Comparison of ENCODE assay signal across 8 mouse cellular contexts in genomic region chr8:120498349-120498831, GRCm38 (mm10).
DNase-seq lines count a peak whose midpoint lies in the region; ATAC-seq and TF ChIP-seq lines count a peak whose summit lies in the region.

No protein-coding gene starts in this region.

- 13% methylated on average over 4 of the region's 4 CpGs for WGBS in heart, embryonic 16.5 days
- 25% methylated on average over 4 of the region's 4 CpGs for WGBS in liver, postnatal 0 days (ENCODE audit: insufficient replicate concordance)

- H3K36me3 ChIP-seq in G1E (replicated peaks): peaks cover 58% of the 10 kb centered on the region
- H3K36me3 ChIP-seq in heart, embryonic 16.5 days (ENCODE audit: control insufficient read depth, insufficient read depth): no peaks in the 10 kb centered on the region
- no peaks in the 10 kb centered on the region for H3K36me3 ChIP-seq in liver, postnatal 0 days (replicated peaks; ENCODE audit: insufficient read depth, low read length)

- peaks cover 7% of the 10 kb centered on the region for H3K9me3 ChIP-seq in G1E (replicated peaks)
- no peaks in the 10 kb centered on the region for H3K9me3 ChIP-seq in heart, embryonic 16.5 days (replicated peaks; ENCODE audit: control insufficient read depth, low read length)
- H3K9me3 ChIP-seq in liver, postnatal 0 days (ENCODE audit: low read length): no peaks in the 10 kb centered on the region

- peak overlapping the region; percentile 65; the same call in 1 of the 2 replicates for H3K4me3 ChIP-seq in G1E (ENCODE audit: low read depth, low read length)
- H3K4me3 ChIP-seq in heart, embryonic 16.5 days (ENCODE audit: low read length): peak overlapping the region; percentile 30
- H3K4me3 ChIP-seq in liver, postnatal 0 days (ENCODE audit: low read depth, low read length): peak overlapping the region; percentile 24

- peak; percentile 53 for DNase-seq in embryo, embryonic 10 days (ENCODE audit: low spot score)
- no peak for DNase-seq in embryo, embryonic 9.5 days (ENCODE audit: extremely low spot score)
- DNase-seq in G1E (ENCODE audit: low spot score): peak; percentile 73
- no peak for DNase-seq in liver, postnatal 0 days
- DNase-seq in urinary bladder, postnatal 36 days (ENCODE audit: low spot score in 2 of 2): no peak
- DNase-seq in right cerebral cortex, postnatal 10 days (ENCODE audit: low spot score in 2 of 2): no peak
- DNase-seq in gastrocnemius, postnatal 10 days: no peak

- H3K9ac ChIP-seq in heart, embryonic 16.5 days (ENCODE audit: low read length): peak overlapping the region; percentile 61
- H3K9ac ChIP-seq in liver, postnatal 0 days (replicated peaks): peak overlapping the region; percentile 41

- H3K4me1 ChIP-seq in G1E (ENCODE audit: insufficient read depth, low read depth, low read length): peaks cover 92% of the 10 kb centered on the region
- peaks cover 69% of the 10 kb centered on the region for H3K4me1 ChIP-seq in heart, embryonic 16.5 days (ENCODE audit: control insufficient read depth, insufficient read depth, low read length)
- peaks cover 89% of the 10 kb centered on the region for H3K4me1 ChIP-seq in liver, postnatal 0 days (ENCODE audit: insufficient read depth)

- ATAC-seq in G1E (ENCODE audit: extremely low read depth, insufficient number of reproducible peaks, low FRiP score, poor library complexity, severe bottlenecking): peak; percentile 74
- ATAC-seq in heart, embryonic 16.5 days (replicated peaks; ENCODE audit: extremely low read depth, insufficient read depth, low FRiP score): peak; percentile 65
- ATAC-seq in liver, postnatal 0 days: peak; percentile 37

- H3K27ac ChIP-seq in heart, embryonic 16.5 days (ENCODE audit: low read length): peak overlapping the region; percentile 92
- H3K27ac ChIP-seq in liver, postnatal 0 days (ENCODE audit: low read depth): peak overlapping the region; percentile 92

- peaks cover 11% of the 10 kb centered on the region; the same call in 1 of the 2 replicates for H3K27me3 ChIP-seq in G1E (ENCODE audit: insufficient read depth, low read length)
- H3K27me3 ChIP-seq in heart, embryonic 16.5 days (ENCODE audit: control insufficient read depth, insufficient read depth, low read length): no peaks in the 10 kb centered on the region
- no peaks in the 10 kb centered on the region for H3K27me3 ChIP-seq in liver, postnatal 0 days (ENCODE audit: insufficient read depth, low read length)

- TF ChIP-seq CTCF in G1E (IDR thresholded peaks at IDR 0.05; ENCODE audit: low read depth, low read length): no peak
- no peak for TF ChIP-seq CTCF in liver, postnatal 0 days (IDR thresholded peaks at IDR 0.05; ENCODE audit: low read depth)

- H3K4me2 ChIP-seq in heart, embryonic 16.5 days (ENCODE audit: low read depth, low read length): peak overlapping the region; percentile 60
- H3K4me2 ChIP-seq in liver, postnatal 0 days (ENCODE audit: low read depth, low read length): peak overlapping the region; percentile 75

- no peak for TF ChIP-seq EP300 in liver, postnatal 0 days (IDR thresholded peaks at IDR 0.05; ENCODE audit: low read depth)

Comparison
In these comparisons a context has a peak if more than half of its experiments do, and no peak if none do; other contexts are left out.
1. DNase-seq: peak in embryo, embryonic 10 days (single experiment) and G1E (single experiment); none in embryo, embryonic 9.5 days (single experiment), liver, postnatal 0 days (single experiment), urinary bladder, postnatal 36 days (0 of 2), right cerebral cortex, postnatal 10 days (0 of 2) and gastrocnemius, postnatal 10 days (single experiment).
2. Peak in every context shown above with its lines, with median percentiles within 50 percentile points of each other: ATAC-seq and H3K4me3 ChIP-seq.